Mouse (Mus musculus): Measurements from ENCODE around the gene Cwf19l1. TPM values are rescaled to one million over a fixed set of nuclear protein-coding genes. Genes with fewer than 3 reads are reported as not detected.
A peak's percentile ranks its signal among the peaks of the same experiment; 100 is the strongest.
"Not testable (repeated sequence)": the region's sequence is repeated elsewhere in the genome, so short reads cannot be mapped to it uniquely, and the experiment has no call there.

The Cwf19l1 gene
- polyA plus RNA-seq, 1 experiment = 28.8 TPM

- DNase-seq = no peak
- Histone ChIP-seq H3K27ac (ENCODE audit: insufficient read depth, low read length) (no peak overlapping the region), H3K27me3 (ENCODE audit: control insufficient read depth, insufficient read depth, low read length) (no peaks in the 10 kb centered on the region), H3K4me1 (ENCODE audit: control insufficient read depth, insufficient read depth, low read length) (no peaks in the 10 kb centered on the region), H3K4me3 (replicated peaks; ENCODE audit: insufficient read depth, low read depth, low read length) (no peak overlapping the region)
- TF ChIP-seq CTCF (IDR thresholded peaks at IDR 0.05; ENCODE audit: borderline replicate concordance, insufficient read depth, low read depth, low read length) (no peak), POLR2A (IDR thresholded peaks at IDR 0.05; ENCODE audit: borderline replicate concordance, insufficient read depth, low read length) (no peak)
- 89% methylated on average over 5 of the region's 5 CpGs for WGBS
These were observed 2.8 kb downstream of the Cwf19l1 start for GRCm38 (mm10) chr19:44132917-44133316.

GRCm38 (mm10) chr19:44128560-44128959, 7.1 kb downstream of the Cwf19l1 start:
- TF ChIP-seq CTCF (IDR thresholded peaks at IDR 0.05; ENCODE audit: borderline replicate concordance, insufficient read depth, low read depth, low read length) (no peak), POLR2A (IDR thresholded peaks at IDR 0.05; ENCODE audit: borderline replicate concordance, insufficient read depth, low read length) (no peak)
- Histone ChIP-seq H3K4me1 (ENCODE audit: control insufficient read depth, insufficient read depth, low read length) (no peaks in the 10 kb centered on the region), H3K27ac (ENCODE audit: insufficient read depth, low read length) (no peak overlapping the region), H3K4me3 (replicated peaks; ENCODE audit: insufficient read depth, low read depth, low read length) (no peak overlapping the region), H3K27me3 (ENCODE audit: control insufficient read depth, insufficient read depth, low read length) (no peaks in the 10 kb centered on the region)
- WGBS = 89% methylated on average over 2 of the region's 2 CpGs
- no peak for DNase-seq

GRCm38 (mm10) chr19:44127729-44128497, 7.8 kb downstream of the Cwf19l1 start:
- no peak for TF ChIP-seq POLR2A (IDR thresholded peaks at IDR 0.05; ENCODE audit: borderline replicate concordance, insufficient read depth, low read length)

DNA sequence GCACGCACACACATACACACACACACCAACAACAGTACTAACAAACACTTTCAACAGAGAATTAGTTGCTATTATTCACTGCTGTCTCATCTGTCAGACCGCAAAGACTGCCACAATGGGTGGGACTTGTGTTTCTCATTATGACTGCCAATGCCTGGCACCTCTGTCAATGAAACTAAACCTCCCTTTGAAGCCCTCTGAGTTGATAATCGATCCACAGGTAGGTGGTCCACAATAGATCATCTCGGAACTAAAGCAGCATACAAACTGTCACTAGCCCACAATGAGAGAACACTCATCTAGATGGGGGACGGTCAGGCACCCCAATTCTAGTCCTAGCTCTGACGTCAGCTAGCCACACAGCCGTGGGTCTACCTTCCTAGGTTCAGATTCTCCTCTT, 14.5 kb downstream of the Cwf19l1 start:
- WGBS = 94% methylated on average over 7 of the region's 7 CpGs
- TF ChIP-seq CTCF (IDR thresholded peaks at IDR 0.05; ENCODE audit: borderline replicate concordance, insufficient read depth, low read depth, low read length) = no peak
- no peak for TF ChIP-seq POLR2A (IDR thresholded peaks at IDR 0.05; ENCODE audit: borderline replicate concordance, insufficient read depth, low read length)
- Histone ChIP-seq H3K4me1 (ENCODE audit: control insufficient read depth, insufficient read depth, low read length) (no peaks in the 10 kb centered on the region), H3K27me3 (ENCODE audit: control insufficient read depth, insufficient read depth, low read length) (no peaks in the 10 kb centered on the region), H3K27ac (ENCODE audit: insufficient read depth, low read length) (no peak overlapping the region), H3K4me3 (replicated peaks; ENCODE audit: insufficient read depth, low read depth, low read length) (no peak overlapping the region)
- no peak for DNase-seq

More at GRCm38 (mm10) chr19:44127729-44128497, 7.8 kb downstream of the Cwf19l1 start:
- Histone ChIP-seq H3K27me3 (ENCODE audit: control insufficient read depth, insufficient read depth, low read length) (no peaks in the 10 kb centered on the region), H3K27ac (ENCODE audit: insufficient read depth, low read length) (no peak overlapping the region), H3K4me3 (replicated peaks; ENCODE audit: insufficient read depth, low read depth, low read length) (no peak overlapping the region), H3K4me1 (ENCODE audit: control insufficient read depth, insufficient read depth, low read length) (no peaks in the 10 kb centered on the region)
- 91% methylated on average over 10 of the region's 10 CpGs for WGBS
- DNase-seq = no peak

GRCm38 (mm10) chr19:44120686-44121085, 15.0 kb downstream of the Cwf19l1 start:
- not testable (repeated sequence) for DNase-seq; H3K27me3 ChIP-seq (ENCODE audit: control insufficient read depth, insufficient read depth, low read length); H3K4me1 ChIP-seq (ENCODE audit: control insufficient read depth, insufficient read depth, low read length); H3K4me3 ChIP-seq (replicated peaks; ENCODE audit: insufficient read depth, low read depth, low read length); H3K27ac ChIP-seq (ENCODE audit: insufficient read depth, low read length)
- 91% methylated on average over 9 of the region's 9 CpGs for WGBS

DNA sequence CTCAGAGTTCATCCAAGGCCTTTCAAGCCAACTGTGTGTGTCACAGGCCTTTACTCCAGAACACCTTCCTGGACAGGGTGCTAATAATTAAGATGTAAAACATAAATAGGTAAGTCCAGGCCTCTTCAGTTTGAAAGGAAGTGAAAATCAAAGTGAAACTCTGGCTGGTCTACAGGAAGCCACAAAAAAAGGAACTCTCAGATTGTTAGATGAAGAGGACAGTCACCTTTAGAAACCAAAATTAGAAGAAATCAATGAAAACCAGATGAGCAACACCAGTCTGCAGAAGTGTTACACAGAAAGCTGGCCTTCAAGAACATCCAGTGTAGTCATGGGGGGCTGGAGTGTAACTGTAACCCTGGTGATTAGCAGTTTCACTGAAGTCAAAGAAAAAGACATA, 17.9 kb downstream of the Cwf19l1 start:
- no peak for DNase-seq
- Histone ChIP-seq H3K27ac (ENCODE audit: insufficient read depth, low read length) (no peak overlapping the region), H3K4me1 (ENCODE audit: control insufficient read depth, insufficient read depth, low read length) (no peaks in the 10 kb centered on the region), H3K27me3 (ENCODE audit: control insufficient read depth, insufficient read depth, low read length) (no peaks in the 10 kb centered on the region), H3K4me3 (replicated peaks; ENCODE audit: insufficient read depth, low read depth, low read length) (no peak overlapping the region)
- TF ChIP-seq POLR2A (IDR thresholded peaks at IDR 0.05; ENCODE audit: borderline replicate concordance, insufficient read depth, low read length) (no peak), CTCF (IDR thresholded peaks at IDR 0.05; ENCODE audit: borderline replicate concordance, insufficient read depth, low read depth, low read length) (no peak)

GRCm38 (mm10) chr19:44111706-44112105, 24.0 kb downstream of the Cwf19l1 start:
- no peak overlapping the region for H3K27ac ChIP-seq (ENCODE audit: insufficient read depth, low read length)
- DNase-seq = no peak
- WGBS = 40% methylated on average over 7 of the region's 7 CpGs
- no peaks in the 10 kb centered on the region for H3K4me1 ChIP-seq (ENCODE audit: control insufficient read depth, insufficient read depth, low read length)
- H3K27me3 ChIP-seq (ENCODE audit: control insufficient read depth, insufficient read depth, low read length) = no peaks in the 10 kb centered on the region
- H3K4me3 ChIP-seq (replicated peaks; ENCODE audit: insufficient read depth, low read depth, low read length) = no peak overlapping the region
- TF ChIP-seq CTCF (IDR thresholded peaks at IDR 0.05; ENCODE audit: borderline replicate concordance, insufficient read depth, low read depth, low read length) (0 out of 2 replicates have a peak, but pooled peaks have one; percentile 31), POLR2A (IDR thresholded peaks at IDR 0.05; ENCODE audit: borderline replicate concordance, insufficient read depth, low read length) (no peak)

GRCm38 (mm10) chr19:44110356-44110755, 25.3 kb downstream of the Cwf19l1 start:
- 80% methylated on average over 9 of the region's 9 CpGs for WGBS
- no peak for TF ChIP-seq CTCF (IDR thresholded peaks at IDR 0.05; ENCODE audit: borderline replicate concordance, insufficient read depth, low read depth, low read length)
- no peak for TF ChIP-seq POLR2A (IDR thresholded peaks at IDR 0.05; ENCODE audit: borderline replicate concordance, insufficient read depth, low read length)

More at GRCm38 (mm10) chr19:44110356-44110755, 25.3 kb downstream of the Cwf19l1 start:
- Histone ChIP-seq H3K4me1 (ENCODE audit: control insufficient read depth, insufficient read depth, low read length) (no peaks in the 10 kb centered on the region; the same call in none of the 2 replicates), H3K27me3 (ENCODE audit: control insufficient read depth, insufficient read depth, low read length) (no peaks in the 10 kb centered on the region), H3K27ac (ENCODE audit: insufficient read depth, low read length) (no peak overlapping the region), H3K4me3 (replicated peaks; ENCODE audit: insufficient read depth, low read depth, low read length) (no peak overlapping the region)
- no peak for DNase-seq

Data from cerebellum, adult 2 months (tissue).